Mouse (Mus musculus) embryonic facial prominence, embryonic 15.5 days (tissue): ENCODE data around the gene Olfr1016. TPM values are rescaled to one million over a fixed set of nuclear protein-coding genes. Genes with fewer than 3 reads are reported as not detected.

Experiments used
- ATAC-seq: fragments of 200-750 bp; cut with Nextera tagmentation; 2 replicates; pipeline ENCODE4 v1.8.0; 2017; ENCODE audit warnings: low read depth, moderate TSS enrichment; ENCODE audit not compliant: insufficient number of reproducible peaks, low FRiP score, low TSS enrichment
- H3K27ac ChIP-seq: fragments of 300-500 bp; sonication (generic); replicated peaks from 2 replicates; pipeline ENCODE4 v1.5.1; 2015; ENCODE audit warnings: mild to moderate bottlenecking, inconsistent platforms
- H3K27me3 ChIP-seq: fragments of 300-500 bp; sonication (generic); 2 replicates; pipeline ENCODE4 v1.6.1; 2015; ENCODE audit warnings: inconsistent platforms
- H3K36me3 ChIP-seq: fragments of 300-500 bp; sonication (generic); 2 replicates; pipeline ENCODE4 v1.6.1; 2015; ENCODE audit warnings: mild to moderate bottlenecking, inconsistent platforms
- H3K4me1 ChIP-seq: fragments of 300-500 bp; sonication (generic); 2 replicates; pipeline ENCODE4 v1.6.1; 2015; ENCODE audit warnings: inconsistent platforms
- H3K4me2 ChIP-seq: fragments of 300-500 bp; sonication (generic); replicated peaks from 2 replicates; pipeline ENCODE4 v1.6.1; 2015; ENCODE audit warnings: mild to moderate bottlenecking, inconsistent platforms
- H3K4me3 ChIP-seq: fragments of 300-500 bp; sonication (generic); replicated peaks from 2 replicates; pipeline ENCODE4 v1.5.1; 2015; ENCODE audit warnings: mild to moderate bottlenecking, inconsistent platforms
- H3K9ac ChIP-seq: fragments of 300-500 bp; sonication (generic); 2 replicates; pipeline ENCODE4 v1.6.1; 2015; ENCODE audit warnings: inconsistent platforms
- H3K9me3 ChIP-seq: fragments of 300-500 bp; sonication (generic); replicated peaks from 2 replicates; pipeline ENCODE4 v1.6.1; 2016; ENCODE audit warnings: inconsistent platforms
- WGBS: fragments of 180-500 bp; shearing (Covaris S2); methylation state at CpG from one replicate; pipeline ENCODE4 v1.1.7; 2015; 5-methylcytosine and 5-hydroxymethylcytosine counted together
- polyA plus RNA-seq: library from polyadenylated mRNA; unstranded; fragments of >200 nt; fragmentation: Nextera tagmentation; extraction: Ambion mirVana; gene quantifications from 2 replicates; pipeline ENCODE4 v1.2.1, GENCODE M21; 2015

The Olfr1016 gene
- polyA plus RNA-seq = 0.23 TPM in 1 of 2 replicates, not detected in the other

GRCm38 (mm10) chr2:85802444-85802843 lies at the start of gene Olfr1016:
Olfr1016 (minus strand) TSS chr2:85802544.
- Histone ChIP-seq H3K4me2 (no peak within 1 kb of the TSS), H3K4me1 (no peaks in the 10 kb centered on the region), H3K36me3 (no peaks in the 10 kb centered on the region), H3K9me3 (no peaks in the 10 kb centered on the region), H3K27ac (no peak within 1 kb of the TSS), H3K9ac (no peak within 1 kb of the TSS), H3K4me3 (no peak within 1 kb of the TSS), H3K27me3 (no peaks in the 10 kb centered on the region)
- no peak for ATAC-seq
- 89% methylated on average over 2 of the region's 2 CpGs for WGBS

GRCm38 (mm10) chr2:85846730-85847129 lies 44.4 kb upstream of the Olfr1016 start, which contains the start of gene Olfr1020:
Olfr1020 (plus strand) TSS chr2:85847030.
- 57% methylated on average over 1 of the region's 1 CpGs for WGBS
- no peak within 1 kb of the TSS for H3K9ac ChIP-seq
- no peaks in the 10 kb centered on the region for H3K27me3 ChIP-seq
- no peaks in the 10 kb centered on the region for H3K9me3 ChIP-seq
- H3K27ac ChIP-seq = no peak within 1 kb of the TSS
- no peak within 1 kb of the TSS for H3K4me3 ChIP-seq
- no peaks in the 10 kb centered on the region for H3K36me3 ChIP-seq
- no peak within 1 kb of the TSS for H3K4me2 ChIP-seq
- no peak for ATAC-seq
- no peaks in the 10 kb centered on the region for H3K4me1 ChIP-seq

- Histone ChIP-seq H3K4me2 (no peak within 1 kb of the TSS), H3K4me3 (no peak within 1 kb of the TSS), H3K27ac (no peak within 1 kb of the TSS), H3K27me3 (no peaks in the 10 kb centered on the region), H3K9ac (no peak within 1 kb of the TSS), H3K36me3 (no peaks in the 10 kb centered on the region), H3K4me1 (no peaks in the 10 kb centered on the region), H3K9me3 (no peaks in the 10 kb centered on the region)
- ATAC-seq = no peak
Measured at GRCm38 (mm10) chr2:85845383-85845782, 43.0 kb upstream of the Olfr1016 start, which contains the start of gene Olfr1019. Olfr1019 (minus strand) TSS chr2:85845483.

GRCm38 (mm10) chr2:85818179-85818578 lies 15.8 kb upstream of the Olfr1016 start, which contains the start of gene Olfr1018:
Olfr1018 (plus strand) TSS chr2:85818479.
- no peaks in the 10 kb centered on the region for H3K27me3 ChIP-seq
- H3K4me1 ChIP-seq = no peaks in the 10 kb centered on the region
- H3K9me3 ChIP-seq = no peaks in the 10 kb centered on the region
- H3K27ac ChIP-seq = no peak within 1 kb of the TSS
- no peaks in the 10 kb centered on the region for H3K36me3 ChIP-seq
- no peak within 1 kb of the TSS for H3K4me2 ChIP-seq
- H3K4me3 ChIP-seq = no peak within 1 kb of the TSS
- no peak for ATAC-seq
- no peak within 1 kb of the TSS for H3K9ac ChIP-seq

GRCm38 (mm10) chr2:85804501-85804900 lies 2.2 kb upstream of the Olfr1016 start:
- Histone ChIP-seq H3K9me3 (no peaks in the 10 kb centered on the region), H3K4me3 (no peak overlapping the region), H3K4me1 (no peaks in the 10 kb centered on the region), H3K36me3 (no peaks in the 10 kb centered on the region), H3K27ac (no peak overlapping the region), H3K27me3 (no peaks in the 10 kb centered on the region), H3K4me2 (no peak overlapping the region), H3K9ac (no peak overlapping the region)
- no peak for ATAC-seq
- WGBS = 46% methylated on average over 4 of the region's 4 CpGs

- Histone ChIP-seq H3K4me2 (no peak overlapping the region), H3K27ac (no peak overlapping the region), H3K4me3 (no peak overlapping the region), H3K36me3 (no peaks in the 10 kb centered on the region), H3K9me3 (no peaks in the 10 kb centered on the region), H3K9ac (no peak overlapping the region), H3K27me3 (no peaks in the 10 kb centered on the region), H3K4me1 (no peaks in the 10 kb centered on the region)
- ATAC-seq = no peak
- 43% methylated on average over 2 of the region's 2 CpGs for WGBS
Measured at GRCm38 (mm10) chr2:85792331-85792730, 10.0 kb downstream of the Olfr1016 start.

GRCm38 (mm10) chr2:85781717-85782116 lies 20.6 kb downstream of the Olfr1016 start, which contains the start of gene Olfr1015:
Olfr1015 (plus strand) TSS chr2:85782017.
- Histone ChIP-seq H3K9ac (no peak within 1 kb of the TSS), H3K4me2 (no peak within 1 kb of the TSS), H3K27me3 (no peaks in the 10 kb centered on the region), H3K9me3 (no peaks in the 10 kb centered on the region), H3K4me1 (no peaks in the 10 kb centered on the region), H3K27ac (no peak within 1 kb of the TSS), H3K4me3 (no peak within 1 kb of the TSS), H3K36me3 (no peaks in the 10 kb centered on the region)
- no peak for ATAC-seq

- Histone ChIP-seq H3K27ac (no peak within 1 kb of the TSS), H3K9me3 (no peaks in the 10 kb centered on the region), H3K4me3 (no peak within 1 kb of the TSS), H3K27me3 (no peaks in the 10 kb centered on the region), H3K4me1 (no peaks in the 10 kb centered on the region), H3K9ac (no peak within 1 kb of the TSS), H3K4me2 (no peak within 1 kb of the TSS), H3K36me3 (no peaks in the 10 kb centered on the region)
- no peak for ATAC-seq
Measured at GRCm38 (mm10) chr2:85772413-85772812, 29.9 kb downstream of the Olfr1016 start, which contains the start of gene Olfr1014. Olfr1014 (plus strand) TSS chr2:85772713.

GRCm38 (mm10) chr2:85766798-85767197 lies 35.5 kb downstream of the Olfr1016 start, which contains the start of gene Olfr1013:
Olfr1013 (plus strand) TSS chr2:85767098.
- no peak for ATAC-seq
- Histone ChIP-seq H3K9me3 (no peaks in the 10 kb centered on the region), H3K4me2 (no peak within 1 kb of the TSS), H3K4me3 (no peak within 1 kb of the TSS), H3K4me1 (no peaks in the 10 kb centered on the region), H3K27ac (no peak within 1 kb of the TSS), H3K27me3 (no peaks in the 10 kb centered on the region), H3K36me3 (no peaks in the 10 kb centered on the region), H3K9ac (no peak within 1 kb of the TSS)

- Histone ChIP-seq H3K4me1 (no peaks in the 10 kb centered on the region), H3K27ac (no peak within 1 kb of the TSS), H3K4me3 (no peak within 1 kb of the TSS), H3K9ac (no peak within 1 kb of the TSS), H3K27me3 (no peaks in the 10 kb centered on the region), H3K4me2 (no peak within 1 kb of the TSS), H3K9me3 (no peaks in the 10 kb centered on the region), H3K36me3 (no peaks in the 10 kb centered on the region)
- no peak for ATAC-seq
- WGBS = 71% methylated on average over 1 of the region's 1 CpGs
Measured at GRCm38 (mm10) chr2:85762666-85763065, 39.7 kb downstream of the Olfr1016 start, which contains the start of gene Olfr1012. Olfr1012 (minus strand) TSS chr2:85762766.

GRCm38 (mm10) chr2:85753822-85754221 lies 48.5 kb downstream of the Olfr1016 start:
- 74% methylated on average over 4 of the region's 4 CpGs for WGBS
- Histone ChIP-seq H3K4me2 (no peak overlapping the region), H3K27ac (no peak overlapping the region), H3K36me3 (no peaks in the 10 kb centered on the region), H3K4me1 (no peaks in the 10 kb centered on the region), H3K4me3 (no peak overlapping the region), H3K9ac (no peak overlapping the region), H3K27me3 (no peaks in the 10 kb centered on the region), H3K9me3 (no peaks in the 10 kb centered on the region)
- ATAC-seq = no peak
